ENCODE assay signal across 8 mouse cellular contexts in genomic region chr13:80884377-80884983, GRCm38 (mm10). TPM values are rescaled to one million over a fixed set of nuclear protein-coding genes. Genes with fewer than 3 reads are reported as not detected.
DNase-seq lines count a peak whose midpoint lies in the region; ATAC-seq lines count a peak whose summit lies in the region.

No protein-coding gene starts in this region.

- H3K9me3 ChIP-seq in forebrain, embryonic 12.5 days = no peaks in the 10 kb centered on the region
- H3K9me3 ChIP-seq in liver, embryonic 16.5 days (replicated peaks; ENCODE audit: control insufficient read depth, low read length) = no peaks in the 10 kb centered on the region
- no peaks in the 10 kb centered on the region for H3K9me3 ChIP-seq in neural tube, embryonic 13.5 days

- H3K36me3 ChIP-seq in forebrain, embryonic 12.5 days (replicated peaks) = peaks cover 12% of the 10 kb centered on the region
- H3K36me3 ChIP-seq in liver, embryonic 16.5 days (ENCODE audit: control insufficient read depth, insufficient read depth) = peaks cover 11% of the 10 kb centered on the region
- peaks cover 11% of the 10 kb centered on the region for H3K36me3 ChIP-seq in neural tube, embryonic 13.5 days

- H3K27ac ChIP-seq in forebrain, embryonic 12.5 days = peak overlapping the region; percentile 100
- peak overlapping the region; percentile 100 for H3K27ac ChIP-seq in liver, embryonic 16.5 days (ENCODE audit: low read length)
- peak overlapping the region; percentile 100 for H3K27ac ChIP-seq in neural tube, embryonic 13.5 days (replicated peaks)

- H3K4me2 ChIP-seq in forebrain, embryonic 12.5 days = peak overlapping the region; percentile 61
- peak overlapping the region; percentile 75 for H3K4me2 ChIP-seq in liver, embryonic 16.5 days (ENCODE audit: low read depth, low read length)
- H3K4me2 ChIP-seq in neural tube, embryonic 13.5 days = peak overlapping the region; percentile 62

- DNase-seq in CD8-positive naive resting alpha-beta T cell, adult 2 months (ENCODE audit: low read depth in 2 of 2, low spot score in 2 of 2) = peak; percentile 72 to 83
- peak; percentile 78 for DNase-seq in c-Kit-positive CD71-negative TER-119-negative erythroid progenitor cells, embryonic 14.5 days (ENCODE audit: low read depth)
- peak; percentile 84 to 88 for DNase-seq in heart, postnatal 10 days
- DNase-seq in kidney, postnatal 4 days = peak; percentile 77 to 85
- peak; percentile 76 for DNase-seq in testis, postnatal 10 days (ENCODE audit: low spot score)

- WGBS in forebrain, embryonic 12.5 days = under 1% methylated on average over 15 of the region's 15 CpGs
- WGBS in liver, embryonic 16.5 days (ENCODE audit: insufficient replicate concordance) = under 1% methylated on average over 15 of the region's 15 CpGs
- under 1% methylated on average over 15 of the region's 15 CpGs for WGBS in neural tube, embryonic 13.5 days

- no peaks in the 10 kb centered on the region for H3K27me3 ChIP-seq in forebrain, embryonic 12.5 days
- no peaks in the 10 kb centered on the region for H3K27me3 ChIP-seq in liver, embryonic 16.5 days (ENCODE audit: control insufficient read depth, insufficient read depth, low read depth, low read length)
- no peaks in the 10 kb centered on the region for H3K27me3 ChIP-seq in neural tube, embryonic 13.5 days

- ATAC-seq in forebrain, embryonic 12.5 days (ENCODE audit: low FRiP score) = peak; percentile 31
- no peak for ATAC-seq in liver, embryonic 16.5 days (ENCODE audit: low read depth)
- peak; percentile 28 for ATAC-seq in neural tube, embryonic 13.5 days (ENCODE audit: low read depth)

- intact Hi-C loops in heart, postnatal 10 days (cut with DNase I) = loop anchor here (5.0 kb wide), 3 partner anchors 133 to 468 kb away; no protein-coding TSS in a partner anchor

- H3K4me1 ChIP-seq in forebrain, embryonic 12.5 days = peaks cover 8% of the 10 kb centered on the region
- H3K4me1 ChIP-seq in liver, embryonic 16.5 days (ENCODE audit: control insufficient read depth, low read depth, low read length) = peaks cover 5% of the 10 kb centered on the region
- peaks cover 9% of the 10 kb centered on the region for H3K4me1 ChIP-seq in neural tube, embryonic 13.5 days (replicated peaks)

- H3K4me3 ChIP-seq in forebrain, embryonic 12.5 days (replicated peaks) = peak overlapping the region; percentile 87
- peak overlapping the region; percentile 95 for H3K4me3 ChIP-seq in liver, embryonic 16.5 days (ENCODE audit: low read depth, low read length)
- peak overlapping the region; percentile 77 for H3K4me3 ChIP-seq in neural tube, embryonic 13.5 days

- peak overlapping the region; percentile 99 for H3K9ac ChIP-seq in forebrain, embryonic 12.5 days
- peak overlapping the region; percentile 100 for H3K9ac ChIP-seq in liver, embryonic 16.5 days (ENCODE audit: low read depth, low read length)
- peak overlapping the region; percentile 100 for H3K9ac ChIP-seq in neural tube, embryonic 13.5 days

RNA-seq across cellular contexts. Expression of gene Arrdc3, which starts 1.3 kb away (rescaled TPM):
- 62.1 and 76.5 TPM in 2 replicates for polyA plus RNA-seq in forebrain, embryonic 12.5 days (2016; fragmentation: Nextera tagmentation; extraction: Ambion mirVana)
- total RNA-seq in heart, postnatal 10 days (2021) = 10 to 100 TPM; 44.7 to 51.3 TPM
- 17.4 and 19.2 TPM in 2 replicates for polyA plus RNA-seq in liver, embryonic 16.5 days (2015; fragmentation: Nextera tagmentation; extraction: Ambion mirVana)
- 43.7 and 50.7 TPM in 2 replicates for polyA plus RNA-seq in neural tube, embryonic 13.5 days (2015; fragmentation: Nextera tagmentation; extraction: Ambion mirVana)
